Mouse (Mus musculus) spleen, postnatal 14 days (tissue): Measurements from ENCODE around the gene Epha10.
A peak's percentile ranks its signal among the peaks of the same experiment; 100 is the strongest.
"Not testable (repeated sequence)": the region's sequence is repeated elsewhere in the genome, so short reads cannot be mapped to it uniquely, and the experiment has no call there.

Experiments used
- DNase-seq, 2 experiments: peaks; one replicate each; pipeline ENCODE4 v3.0.0; 2021 to 2022; ENCODE audit warnings: low spot score in 2 of 2

Epha10 gene

GRCm38 (mm10) chr4:124894508-124895428 is 14.1 kb downstream of the Epha10 start:
- no peak for DNase-seq

DNA sequence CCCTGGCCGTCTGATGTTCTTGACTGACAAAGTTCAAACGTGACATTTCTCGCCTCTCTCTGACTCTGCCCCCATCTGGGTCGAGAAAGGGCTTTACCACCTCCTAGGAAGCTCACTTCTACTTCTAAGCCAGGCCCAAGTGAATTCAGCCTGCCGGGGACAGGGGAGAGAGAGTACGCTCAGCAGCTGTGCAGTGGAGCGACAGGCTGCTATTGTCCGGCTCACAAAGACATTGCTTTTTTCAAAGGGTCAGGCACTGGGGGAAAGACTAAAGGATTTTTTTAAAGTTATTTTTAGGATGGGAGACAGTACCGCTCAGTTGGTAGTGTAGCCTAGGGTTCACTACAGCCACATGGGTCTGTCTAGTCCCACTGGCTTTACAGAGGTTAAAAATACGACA is 17.7 kb downstream of the Epha10 start:
- DNase-seq = no peak

GRCm38 (mm10) chr4:124899906-124900305 is 19.2 kb downstream of the Epha10 start:
- DNase-seq = no peak

DNA sequence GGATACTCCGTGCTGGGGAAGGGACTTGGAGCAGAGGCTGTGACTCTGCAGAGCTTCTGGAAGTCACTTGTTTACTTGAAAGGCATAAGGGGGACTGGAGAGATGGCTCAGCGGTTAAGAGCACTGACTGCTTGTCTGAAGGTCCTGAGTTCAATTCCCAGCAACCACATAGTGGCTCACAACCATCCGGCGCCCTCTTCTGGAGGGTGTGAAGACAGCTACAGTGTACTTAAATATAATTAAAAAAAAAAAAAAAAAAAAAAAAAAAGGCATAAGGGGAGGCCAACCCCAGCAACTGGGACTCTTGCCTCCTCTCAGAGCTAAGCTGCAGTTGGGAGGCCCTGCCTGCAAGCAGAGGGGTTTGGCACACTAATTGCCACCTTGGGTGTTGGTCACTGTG is 24.7 kb downstream of the Epha10 start:
- DNase-seq = no peak

DNA sequence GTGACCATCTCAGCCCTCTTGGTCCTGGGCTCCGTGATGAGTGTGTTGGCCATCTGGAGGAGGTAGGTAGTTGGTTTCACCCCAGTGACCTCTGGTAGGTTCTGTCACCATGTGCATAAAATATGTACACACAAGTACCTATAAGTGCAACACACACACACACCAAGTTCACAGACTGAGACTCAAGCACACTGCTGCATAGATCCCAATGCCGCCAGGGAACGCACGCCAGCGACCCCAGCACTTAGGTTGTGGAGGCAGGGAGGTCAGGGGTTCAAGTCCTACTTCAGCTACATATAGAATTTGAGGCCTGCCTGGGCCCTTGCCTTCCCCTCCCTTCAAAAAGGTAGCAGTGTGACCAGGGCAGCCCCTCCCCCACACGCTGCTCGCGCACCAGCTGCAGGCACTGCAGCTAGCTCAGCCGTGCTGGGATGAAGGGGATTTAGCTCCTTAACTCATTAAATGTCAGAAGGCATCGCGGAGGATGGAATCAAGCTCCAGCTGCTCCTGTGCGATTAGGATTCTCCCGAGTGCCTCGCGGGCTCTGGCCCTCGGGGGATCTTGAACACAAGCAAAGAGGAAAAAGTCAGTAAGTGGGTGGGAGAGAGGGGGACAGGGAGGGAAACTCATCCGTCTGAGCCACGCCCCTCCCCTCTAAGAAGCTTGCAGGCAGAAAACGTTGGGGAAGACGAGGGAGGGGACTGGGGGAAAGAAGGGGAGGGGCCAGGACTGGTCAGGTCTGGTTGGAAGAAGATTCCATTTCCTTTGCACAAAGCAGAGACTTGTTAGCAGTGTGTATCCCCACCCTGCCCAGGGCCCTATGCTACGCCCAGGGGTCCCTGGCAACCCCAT is 25.5 kb downstream of the Epha10 start:
- no peak for DNase-seq

DNA sequence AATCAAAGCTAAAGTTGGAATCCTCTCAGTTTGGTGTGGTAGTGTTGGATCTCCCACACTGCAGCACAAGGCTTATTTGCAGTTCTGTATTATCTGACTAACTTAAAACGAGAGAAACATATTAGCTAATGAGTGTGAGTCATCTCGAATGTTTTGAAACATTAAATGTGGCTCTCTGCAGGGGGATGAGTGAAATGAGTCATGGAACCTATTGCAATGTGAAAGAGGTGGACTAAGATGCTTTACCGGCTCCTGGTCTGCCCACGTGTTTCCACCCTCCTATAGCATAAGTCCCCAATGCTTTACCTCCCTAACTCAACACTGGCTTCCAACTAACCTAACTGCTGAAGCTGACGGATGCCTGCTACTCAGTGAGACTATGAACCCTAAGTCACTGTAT is 47.4 kb downstream of the Epha10 start:
- no peak for DNase-seq

DNA sequence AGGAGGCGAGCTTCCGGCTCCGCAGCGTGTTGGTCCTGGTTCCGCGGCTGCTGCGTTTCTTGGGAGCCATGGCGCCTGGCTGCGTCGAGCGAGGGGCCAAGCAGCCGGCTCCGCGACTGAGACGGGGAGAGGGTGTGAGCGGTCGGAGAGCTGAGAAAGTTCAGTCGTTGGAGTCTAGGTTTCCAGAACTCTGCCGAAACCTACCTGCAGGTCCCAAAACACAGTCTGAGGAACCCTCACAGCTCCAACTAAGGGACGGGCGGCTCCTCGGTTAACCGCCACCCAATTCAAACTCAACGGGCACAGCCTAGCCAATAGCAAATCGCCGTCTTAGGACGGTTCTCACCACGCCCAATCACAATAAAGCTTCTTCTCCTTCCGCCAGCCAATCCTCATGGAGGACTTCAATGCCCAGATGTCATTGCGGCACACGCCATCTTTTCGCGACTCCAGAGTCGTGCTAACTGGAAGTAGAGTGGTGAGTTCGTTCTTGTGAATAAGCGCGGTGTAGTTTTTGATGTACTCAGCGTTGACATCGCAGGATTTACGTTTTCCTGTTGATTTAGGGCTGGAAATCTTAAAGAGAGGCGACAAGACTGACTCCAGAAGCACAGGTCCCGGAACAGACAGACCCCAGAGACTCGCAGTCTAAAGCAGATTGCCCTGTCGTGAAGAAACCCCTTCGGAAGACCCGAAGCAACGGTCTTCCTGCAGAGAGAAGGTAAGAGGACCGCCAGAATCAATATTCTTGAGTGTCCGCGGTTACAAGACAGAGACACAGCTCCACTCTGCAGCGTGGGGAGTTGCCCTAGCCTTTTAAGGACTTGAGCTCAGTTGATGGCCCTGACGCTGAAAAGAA is 56.1 kb downstream of the Epha10 start, which contains the start of gene 9930104L06Rik:
9930104L06Rik (plus strand) TSS at position 436 of the 859 bp plus-strand sequence.
- DNase-seq = peak; percentile 82 to 92

GRCm38 (mm10) chr4:124939211-124939610 is 58.5 kb downstream of the Epha10 start, which contains the start of gene Cdca8:
TSS of gene Cdca8 (minus strand) at chr4:124939311.
- not testable (repeated sequence) for DNase-seq

GRCm38 (mm10) chr4:124943022-124943421 is 62.3 kb downstream of the Epha10 start:
- DNase-seq = peak; percentile 59 to 79

GRCm38 (mm10) chr4:124943781-124944180 is 63.1 kb downstream of the Epha10 start:
- no peak for DNase-seq

DNA sequence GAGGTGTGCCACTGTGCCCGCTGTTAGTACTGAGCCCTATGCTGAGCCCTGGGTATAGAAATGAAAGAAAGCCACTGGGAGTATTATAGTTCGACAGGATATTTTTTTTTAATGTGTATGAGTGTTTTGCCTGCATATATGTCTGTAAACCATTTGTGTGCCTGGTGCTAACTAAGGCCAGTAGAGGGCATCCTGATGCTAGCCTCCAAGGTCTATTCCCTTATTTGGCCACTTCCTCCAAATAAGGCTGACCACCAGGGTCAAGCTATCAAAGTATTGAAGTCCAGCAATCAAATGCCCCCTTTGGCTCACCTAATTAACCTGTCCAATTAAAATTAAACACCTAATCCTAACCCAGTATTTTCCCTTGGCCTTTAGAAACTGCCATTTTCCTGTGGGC is 64.3 kb downstream of the Epha10 start:
- no peak for DNase-seq

- DNase-seq = no peak
These were observed 68.8 kb downstream of the Epha10 start for GRCm38 (mm10) chr4:124949488-124949887.

- no peak for DNase-seq
These were observed 69.7 kb downstream of the Epha10 start for GRCm38 (mm10) chr4:124950181-124951035.

DNA sequence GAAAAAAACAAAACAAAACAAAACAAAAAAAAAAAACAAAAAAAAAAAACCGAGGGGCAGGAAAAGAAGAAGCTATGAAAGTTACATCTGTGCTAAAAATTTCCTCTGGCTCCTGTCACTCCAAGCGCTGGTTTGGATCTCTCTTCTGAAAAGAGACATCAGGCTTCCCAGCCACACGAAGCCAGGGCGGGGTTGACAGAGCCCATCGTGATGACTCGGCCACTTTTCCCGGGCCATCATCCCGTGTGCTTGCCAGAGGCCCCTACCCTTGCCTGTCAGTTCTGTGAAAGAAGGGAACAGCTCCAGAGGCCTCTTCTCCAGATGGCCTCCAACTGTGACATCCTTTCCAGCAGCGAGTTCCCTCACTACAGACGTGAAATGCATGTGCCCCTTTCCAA is 70.3 kb downstream of the Epha10 start:
- no peak for DNase-seq

- DNase-seq = no peak
These were observed 72.8 kb downstream of the Epha10 start for GRCm38 (mm10) chr4:124953546-124953945.

DNA sequence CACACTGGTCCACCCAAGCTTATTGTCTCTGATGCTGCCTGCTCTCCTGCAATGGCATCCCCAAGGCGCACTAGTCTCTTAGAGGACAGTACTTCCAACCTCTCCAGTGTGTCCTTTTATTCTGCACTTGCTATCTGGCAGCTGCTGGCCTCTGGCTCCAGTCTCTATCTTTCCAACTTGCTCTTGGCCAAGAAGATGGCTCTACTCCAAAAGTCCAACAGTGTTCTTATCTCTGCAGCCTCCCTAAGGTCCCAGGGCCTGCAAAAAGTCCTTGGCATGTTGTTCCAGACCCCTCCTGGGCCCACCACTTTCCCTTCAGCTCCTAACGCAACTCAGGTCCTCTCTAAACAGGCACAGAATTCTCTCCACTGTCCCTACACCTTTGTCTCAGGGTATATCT is 76.6 kb downstream of the Epha10 start:
- no peak for DNase-seq

- DNase-seq = no peak
These were observed 78.4 kb downstream of the Epha10 start for GRCm38 (mm10) chr4:124959062-124959461.

DNA sequence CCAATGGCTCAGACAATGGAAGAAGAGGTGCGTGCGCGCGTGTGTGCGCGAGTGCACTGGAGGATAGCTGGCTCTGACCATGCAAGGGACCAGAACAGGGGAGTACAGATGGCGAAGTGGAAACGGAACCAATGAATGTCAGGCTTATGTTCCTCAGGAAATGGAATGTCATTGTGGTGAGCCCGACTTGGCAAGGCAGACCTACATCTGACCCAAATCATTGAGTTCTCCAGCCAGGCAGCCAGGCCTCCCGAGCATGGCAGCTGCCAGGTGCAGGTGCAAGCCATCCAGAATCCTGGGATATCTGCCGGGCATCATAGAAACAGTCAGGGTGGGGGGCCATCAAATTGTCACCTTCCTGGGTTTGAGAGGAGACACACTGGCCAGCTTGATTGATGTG is 80.2 kb downstream of the Epha10 start:
- DNase-seq = no peak

DNA sequence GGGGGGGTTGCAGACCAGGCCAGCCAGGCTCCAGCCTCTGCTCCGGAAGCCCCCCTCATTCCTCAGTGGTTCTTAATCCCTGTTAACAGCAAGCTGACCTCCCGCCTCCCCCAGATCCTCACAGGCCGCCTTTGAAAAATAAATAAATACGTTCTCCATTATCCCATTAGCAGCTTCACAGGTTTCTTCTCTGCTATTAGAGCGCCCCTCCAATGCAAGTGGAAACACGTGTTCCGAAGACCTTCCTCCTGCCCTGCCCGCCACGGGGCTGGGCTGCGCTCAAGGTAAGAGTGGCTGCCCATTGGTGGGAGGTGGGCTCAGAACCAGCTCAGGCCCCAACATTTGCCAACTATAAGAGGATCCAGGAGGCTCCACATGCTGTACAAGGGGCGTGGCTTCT is 81.9 kb downstream of the Epha10 start:
- no peak for DNase-seq

DNA sequence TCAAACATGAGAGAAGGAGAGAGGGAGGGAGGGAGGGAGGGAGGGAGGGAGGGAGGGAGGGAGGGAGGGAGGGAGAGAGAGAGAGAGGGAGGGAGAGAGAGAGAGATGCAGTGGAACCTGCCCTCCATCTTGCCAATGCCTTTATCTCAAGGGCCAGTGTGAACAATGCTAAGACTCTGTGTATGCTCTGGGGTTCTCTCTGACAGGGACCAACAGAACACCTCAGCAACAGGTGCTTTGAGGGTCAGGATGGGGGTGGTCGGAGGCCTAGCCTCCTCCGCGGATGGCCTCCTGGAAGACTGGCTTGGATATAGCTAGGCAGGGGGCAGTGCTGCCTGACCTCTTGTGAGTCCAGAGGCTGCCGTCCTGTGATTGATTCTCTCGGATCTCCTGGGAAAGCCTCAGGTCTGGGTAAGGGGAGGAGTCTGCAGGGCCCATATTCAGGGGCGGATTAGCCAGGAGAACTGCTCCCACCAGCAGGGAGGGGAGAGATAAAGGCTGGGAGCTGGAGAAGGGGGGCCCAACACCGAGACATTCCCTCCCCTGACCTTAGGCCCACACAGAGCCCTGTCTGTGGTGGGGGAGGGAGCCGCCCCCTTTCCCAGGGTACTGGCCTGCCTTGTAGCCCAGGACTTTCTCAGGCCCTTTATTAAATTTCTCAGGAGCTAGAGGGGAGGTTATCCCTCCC is 84.4 kb downstream of the Epha10 start:
- DNase-seq = no peak
